Mouse (Mus musculus): ENCODE results near the gene Ppif. TPM values are rescaled to one million over a fixed set of nuclear protein-coding genes. Genes with fewer than 3 reads are reported as not detected.

Ppif gene
- polyA plus RNA-seq, 1 experiment from 2014 or later: 13.8 TPM

DNA sequence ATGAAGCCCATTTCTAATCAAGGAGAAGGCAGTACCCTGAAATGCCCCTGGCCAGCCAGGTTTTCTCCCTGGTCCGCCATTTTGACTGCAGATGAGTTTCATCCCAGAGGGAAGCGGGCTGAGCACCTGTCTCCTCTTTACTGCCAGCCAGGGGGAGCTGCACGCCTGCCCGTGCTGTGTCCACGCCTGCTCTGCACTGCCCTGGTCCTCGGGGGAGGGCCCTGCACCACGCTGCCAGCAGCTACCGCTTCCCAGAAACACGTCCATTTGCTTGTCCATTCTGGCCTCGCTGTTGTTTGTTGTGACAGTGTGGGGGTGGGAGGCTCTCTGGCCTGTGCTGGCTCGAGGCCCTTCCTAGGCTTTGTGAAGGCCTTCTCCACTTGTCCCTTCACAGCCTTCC lies 33.3 kb upstream of the Ppif start:
- DNase-seq (ENCODE audit: low spot score) (no peak), ATAC-seq (peak; percentile 47)
- Histone ChIP-seq H3K4me1 (ENCODE audit: insufficient read depth, low read depth, low read length) (no peaks in the 10 kb centered on the region), H3K4me2 (replicated peaks; ENCODE audit: low read depth, low read length) (no peak overlapping the region), H3K27me3 (replicated peaks; ENCODE audit: insufficient read depth, low read length) (no peaks in the 10 kb centered on the region), H3K27ac (ENCODE audit: low read length) (no peak overlapping the region), H3K9me3 (ENCODE audit: low read length) (no peaks in the 10 kb centered on the region), H3K4me3 (ENCODE audit: low read depth, low read length) (no peak overlapping the region), H3K36me3 (ENCODE audit: insufficient read depth, low read length) (peaks cover 44% of the 10 kb centered on the region), H3K9ac (replicated peaks; ENCODE audit: low read depth) (no peak overlapping the region)
- TF ChIP-seq EP300 (IDR thresholded peaks at IDR 0.05) (no peak), CTCF (IDR thresholded peaks at IDR 0.05) (peak; percentile 48)
- 59% methylated on average over 11 of the region's 11 CpGs for WGBS

DNA sequence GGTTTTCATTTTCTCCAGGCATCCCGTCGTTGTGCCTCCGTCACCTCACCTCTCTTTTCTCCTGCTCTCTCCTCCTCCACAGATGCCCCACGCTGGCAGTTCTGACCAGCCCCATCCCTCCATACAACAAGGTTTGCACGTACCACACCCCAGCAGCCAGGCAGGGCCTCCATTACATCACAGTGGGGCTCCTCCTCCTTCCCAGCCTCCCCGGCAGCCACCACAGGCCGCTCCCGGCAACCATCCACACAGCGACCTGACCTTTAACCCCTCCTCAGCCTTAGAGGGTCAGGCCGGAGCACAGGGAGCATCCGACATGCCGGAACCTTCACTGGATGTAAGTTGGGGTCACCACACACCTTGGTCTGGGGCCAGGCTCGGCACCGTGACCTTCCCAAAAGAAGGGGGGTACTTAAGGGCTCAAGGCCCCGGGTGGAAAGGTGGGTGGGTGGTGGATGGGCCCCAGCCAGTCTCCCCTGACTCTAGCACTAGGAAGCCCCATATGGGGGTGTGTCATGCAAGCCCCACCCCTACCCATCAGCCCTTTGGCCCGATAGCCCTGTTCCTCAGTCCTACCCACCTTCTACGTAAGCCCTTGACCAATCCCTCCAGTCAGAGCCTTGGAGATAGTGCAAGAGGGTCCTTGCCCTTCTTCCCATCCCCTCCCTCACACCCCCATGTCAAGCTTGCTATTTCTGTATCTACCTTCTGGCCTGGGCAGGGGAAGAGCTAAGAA lies 32.6 kb upstream of the Ppif start:
- Histone ChIP-seq H3K9me3 (ENCODE audit: low read length) (no peaks in the 10 kb centered on the region), H3K9ac (replicated peaks; ENCODE audit: low read depth) (no peak overlapping the region), H3K36me3 (ENCODE audit: insufficient read depth, low read length) (peaks cover 42% of the 10 kb centered on the region), H3K4me2 (replicated peaks; ENCODE audit: low read depth, low read length) (no peak overlapping the region), H3K27ac (ENCODE audit: low read length) (no peak overlapping the region), H3K4me3 (ENCODE audit: low read depth, low read length) (no peak overlapping the region), H3K4me1 (ENCODE audit: insufficient read depth, low read depth, low read length) (no peaks in the 10 kb centered on the region), H3K27me3 (replicated peaks; ENCODE audit: insufficient read depth, low read length) (no peaks in the 10 kb centered on the region)
- no peak for DNase-seq (ENCODE audit: low spot score)
- peak; percentile 13 for ATAC-seq
- TF ChIP-seq CTCF (IDR thresholded peaks at IDR 0.05) (no peak), EP300 (IDR thresholded peaks at IDR 0.05) (no peak)
- WGBS: 70% methylated on average over 16 of the region's 17 CpGs

DNA sequence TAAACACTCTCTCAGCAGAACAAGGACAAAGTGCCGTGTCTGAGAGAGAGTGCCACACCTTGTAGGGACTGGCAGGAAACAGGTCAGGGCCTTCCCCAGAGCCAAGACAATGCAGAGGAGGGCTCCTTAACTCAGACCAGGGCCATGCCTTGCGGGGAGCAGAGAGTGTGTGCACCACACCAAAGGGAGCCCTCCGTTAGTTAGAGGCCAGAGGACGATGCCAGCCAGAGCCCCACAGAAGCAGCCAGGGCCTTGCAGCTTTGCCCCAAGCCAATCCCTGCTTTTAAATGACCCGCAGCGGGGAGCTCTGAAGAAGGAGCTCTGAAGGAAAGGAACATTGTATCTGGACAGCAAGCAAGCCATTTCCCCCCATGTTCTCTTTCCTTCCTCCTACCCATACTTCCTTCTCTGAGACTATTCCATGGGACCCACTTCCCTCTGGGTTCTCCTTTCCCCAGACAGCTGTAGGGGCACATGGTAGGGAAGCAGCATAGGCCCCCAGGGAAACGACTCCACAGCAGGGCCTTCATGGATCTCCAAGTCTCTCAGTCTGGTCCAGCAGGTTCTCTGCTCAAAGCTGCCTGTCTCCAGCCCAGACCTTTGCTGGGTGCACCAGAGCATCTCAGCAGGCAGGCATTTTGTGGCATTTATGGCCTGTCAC lies 30.2 kb upstream of the Ppif start:
- peaks cover 22% of the 10 kb centered on the region for H3K36me3 ChIP-seq (ENCODE audit: insufficient read depth, low read length)
- WGBS: 76% methylated on average over 7 of the region's 7 CpGs
- no peaks in the 10 kb centered on the region for H3K4me1 ChIP-seq (ENCODE audit: insufficient read depth, low read depth, low read length)
- no peaks in the 10 kb centered on the region for H3K27me3 ChIP-seq (replicated peaks; ENCODE audit: insufficient read depth, low read length)
- no peak overlapping the region for H3K9ac ChIP-seq (replicated peaks; ENCODE audit: low read depth)
- no peaks in the 10 kb centered on the region for H3K9me3 ChIP-seq (ENCODE audit: low read length)
- H3K4me2 ChIP-seq (replicated peaks; ENCODE audit: low read depth, low read length): no peak overlapping the region
- DNase-seq (ENCODE audit: low spot score) (no peak), ATAC-seq (peak; percentile 39; the same call in 1 of the 2 replicates)
- no peak overlapping the region for H3K4me3 ChIP-seq (ENCODE audit: low read depth, low read length)
- no peak overlapping the region for H3K27ac ChIP-seq (ENCODE audit: low read length)
- TF ChIP-seq EP300 (IDR thresholded peaks at IDR 0.05) (no peak), CTCF (IDR thresholded peaks at IDR 0.05) (no peak)

DNA sequence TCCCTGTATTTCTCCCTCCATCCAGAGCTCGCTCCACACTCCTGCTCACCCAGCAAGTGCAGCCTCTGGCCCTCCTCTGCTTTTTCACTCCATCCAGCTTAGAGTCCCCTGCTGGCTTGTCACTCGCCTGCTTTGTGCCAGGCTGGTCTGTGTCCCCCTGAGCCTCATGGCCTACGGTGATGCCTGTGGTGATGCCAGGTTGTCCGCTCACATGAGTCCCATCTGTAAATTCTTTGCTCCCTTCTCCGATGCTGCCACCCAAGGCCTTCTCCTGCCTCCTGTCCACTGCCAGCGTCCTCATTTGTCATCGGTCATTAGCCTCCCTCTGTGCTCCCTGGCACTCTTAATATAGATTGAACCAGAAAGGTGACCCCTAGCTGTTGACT lies 29.7 kb upstream of the Ppif start:
- Histone ChIP-seq H3K9ac (replicated peaks; ENCODE audit: low read depth) (no peak overlapping the region), H3K27ac (ENCODE audit: low read length) (no peak overlapping the region), H3K27me3 (replicated peaks; ENCODE audit: insufficient read depth, low read length) (no peaks in the 10 kb centered on the region), H3K36me3 (ENCODE audit: insufficient read depth, low read length) (peaks cover 22% of the 10 kb centered on the region), H3K4me3 (ENCODE audit: low read depth, low read length) (no peak overlapping the region), H3K9me3 (ENCODE audit: low read length) (no peaks in the 10 kb centered on the region), H3K4me1 (ENCODE audit: insufficient read depth, low read depth, low read length) (no peaks in the 10 kb centered on the region), H3K4me2 (replicated peaks; ENCODE audit: low read depth, low read length) (no peak overlapping the region)
- WGBS: 80% methylated on average over 7 of the region's 7 CpGs
- DNase-seq (ENCODE audit: low spot score) (no peak), ATAC-seq (no peak)
- TF ChIP-seq CTCF (IDR thresholded peaks at IDR 0.05): no peak
- no peak for TF ChIP-seq EP300 (IDR thresholded peaks at IDR 0.05)

DNA sequence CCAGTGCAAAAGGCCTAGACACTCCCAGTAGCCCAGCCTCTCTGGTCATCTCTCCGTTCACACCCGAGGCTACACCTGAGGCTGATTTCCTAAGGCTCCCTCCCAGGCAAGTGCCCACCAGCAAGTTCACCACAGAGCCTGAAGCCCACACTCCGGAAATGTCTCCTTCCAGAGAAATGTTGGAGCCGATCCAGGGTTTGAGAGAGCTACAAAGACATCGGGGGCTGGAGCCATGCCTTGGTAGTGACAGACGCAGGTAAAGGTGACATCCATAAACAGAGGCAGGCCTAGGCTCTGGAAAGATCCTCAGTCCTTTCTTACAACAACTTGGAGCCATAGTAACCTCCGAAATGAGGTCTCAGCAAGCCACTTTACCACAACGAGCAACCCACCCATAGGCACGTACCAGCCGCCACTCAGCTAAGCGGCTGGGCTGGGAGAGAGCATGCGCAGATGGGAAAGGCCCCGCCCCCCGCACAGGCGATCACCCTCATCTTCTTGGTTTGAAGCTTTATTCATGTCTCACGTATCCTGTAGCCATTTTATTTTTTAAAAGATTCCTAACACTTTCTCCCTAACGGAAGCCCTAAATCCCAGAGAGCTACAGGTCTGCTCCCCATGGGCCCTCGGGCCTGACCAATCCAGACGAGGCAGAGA lies 28.5 kb upstream of the Ppif start:
- H3K9ac ChIP-seq (replicated peaks; ENCODE audit: low read depth): no peak overlapping the region
- H3K9me3 ChIP-seq (ENCODE audit: low read length): no peaks in the 10 kb centered on the region
- H3K27me3 ChIP-seq (replicated peaks; ENCODE audit: insufficient read depth, low read length): no peaks in the 10 kb centered on the region
- peaks cover 22% of the 10 kb centered on the region for H3K36me3 ChIP-seq (ENCODE audit: insufficient read depth, low read length)
- H3K4me2 ChIP-seq (replicated peaks; ENCODE audit: low read depth, low read length): no peak overlapping the region
- TF ChIP-seq EP300 (IDR thresholded peaks at IDR 0.05): no peak
- TF ChIP-seq CTCF (IDR thresholded peaks at IDR 0.05): no peak
- ATAC-seq (no peak), DNase-seq (ENCODE audit: low spot score) (no peak)
- WGBS: 70% methylated on average over 19 of the region's 19 CpGs
- H3K4me1 ChIP-seq (ENCODE audit: insufficient read depth, low read depth, low read length): no peaks in the 10 kb centered on the region
- no peak overlapping the region for H3K27ac ChIP-seq (ENCODE audit: low read length)
- H3K4me3 ChIP-seq (ENCODE audit: low read depth, low read length): no peak overlapping the region

GRCm38 (mm10) chr14:25666668-25667376 lies 27.1 kb upstream of the Ppif start:
- H3K36me3 ChIP-seq (ENCODE audit: insufficient read depth, low read length): peaks cover 17% of the 10 kb centered on the region
- H3K4me1 ChIP-seq (ENCODE audit: insufficient read depth, low read depth, low read length): no peaks in the 10 kb centered on the region
- no peak overlapping the region for H3K4me2 ChIP-seq (replicated peaks; ENCODE audit: low read depth, low read length)
- DNase-seq (ENCODE audit: low spot score): no peak
- no peak overlapping the region for H3K9ac ChIP-seq (replicated peaks; ENCODE audit: low read depth)
- no peak for ATAC-seq
- H3K27ac ChIP-seq (ENCODE audit: low read length): no peak overlapping the region
- 81% methylated on average over 2 of the region's 2 CpGs for WGBS
- TF ChIP-seq CTCF (IDR thresholded peaks at IDR 0.05): peak; percentile 66
- TF ChIP-seq EP300 (IDR thresholded peaks at IDR 0.05): no peak
- H3K9me3 ChIP-seq (ENCODE audit: low read length): no peaks in the 10 kb centered on the region
- no peaks in the 10 kb centered on the region for H3K27me3 ChIP-seq (replicated peaks; ENCODE audit: insufficient read depth, low read length)
- no peak overlapping the region for H3K4me3 ChIP-seq (ENCODE audit: low read depth, low read length)
